Comparison of ENCODE assay signal across 15 mouse cellular contexts in genomic region chr4:98224366-98224765, GRCm38 (mm10).
"Had no signal": no experiment of that assay in that cellular context is flagged by ENCODE, and none has a peak within 500 bp of the region (broad histone marks: within the 10 kb centered on the region; RNA-seq: fewer than 3 reads in every experiment).

No protein-coding gene starts in this region.

- DNase-seq: kidney, adult 8-10 months; kidney, postnatal 25 days; layer of hippocampus, postnatal 36 days; lung, embryonic 14.5 days; lung, postnatal 4 days; midbrain, embryonic 14.5 days; right cerebral cortex, adult 18-20 months; thymus, adult 2 months; thymus, postnatal 25 days had no signal

- H3K9me3 ChIP-seq: liver, embryonic 12.5 days; midbrain, embryonic 10.5 days; neural tube, embryonic 15.5 days; stomach, embryonic 15.5 days had no signal

- H3K4me3 ChIP-seq: liver, embryonic 12.5 days; midbrain, embryonic 10.5 days; myocyte; neural tube, embryonic 15.5 days; stomach, embryonic 15.5 days had no signal

- H3K9ac ChIP-seq: liver, embryonic 12.5 days; lung, embryonic 14.5 days; neural tube, embryonic 15.5 days; stomach, embryonic 15.5 days had no signal

- H3K27ac ChIP-seq: liver, embryonic 12.5 days; midbrain, embryonic 10.5 days; neural tube, embryonic 15.5 days; stomach, embryonic 15.5 days had no signal

- ATAC-seq: intestine, postnatal 0 days; liver, embryonic 12.5 days had no signal

- H3K27me3 ChIP-seq: liver, embryonic 12.5 days; neural tube, embryonic 15.5 days; stomach, embryonic 15.5 days had no signal

- H3K4me1 ChIP-seq: liver, embryonic 12.5 days; midbrain, embryonic 10.5 days; stomach, embryonic 15.5 days had no signal

- H3K4me2 ChIP-seq: liver, embryonic 12.5 days; lung, embryonic 14.5 days; neural tube, embryonic 15.5 days; stomach, embryonic 15.5 days had no signal

- H3K36me3 ChIP-seq: liver, embryonic 12.5 days; midbrain, embryonic 10.5 days; neural tube, embryonic 15.5 days; stomach, embryonic 15.5 days had no signal
